Mouse (Mus musculus) erythroblast, embryonic 14.5 days (primary cell): ENCODE results near the gene Folr2. TPM values are rescaled to one million over a fixed set of nuclear protein-coding genes. Genes with fewer than 3 reads are reported as not detected.
A peak's percentile ranks its signal among the peaks of the same experiment; 100 is the strongest.

Experiments
- H3K27me3 ChIP-seq: 2 replicates; pipeline ENCODE4 v1.6.1; 2012; ENCODE audit warnings: inconsistent platforms; ENCODE audit not compliant: control insufficient read depth
- H3K36me3 ChIP-seq: 2 replicates; pipeline ENCODE4 v1.6.1; 2012; ENCODE audit warnings: mild to moderate bottlenecking, inconsistent platforms; ENCODE audit not compliant: control insufficient read depth
- H3K4me1 ChIP-seq: 2 replicates; pipeline ENCODE4 v1.6.1; 2012; ENCODE audit warnings: inconsistent platforms; ENCODE audit not compliant: control insufficient read depth
- H3K4me3 ChIP-seq: replicated peaks from 2 replicates; pipeline ENCODE3; 2012; ENCODE audit warnings: moderate library complexity, mild to moderate bottlenecking, inconsistent platforms
- H3K9me3 ChIP-seq: 2 replicates; pipeline ENCODE4 v1.6.1; 2012; ENCODE audit warnings: low read length, inconsistent platforms, mixed read lengths; ENCODE audit not compliant: control insufficient read depth
- GATA1 ChIP-seq: IDR thresholded peaks from 2 replicates; pipeline ENCODE4 v1.6.1; 2012; ENCODE audit warnings: low read length, inconsistent platforms, mixed read lengths
- TAL1 ChIP-seq: IDR thresholded peaks from 3 replicates; pipeline ENCODE4 v1.6.1; 2012; ENCODE audit warnings: low read length, inconsistent platforms, mixed read lengths
- polyA plus RNA-seq: library from polyadenylated mRNA; stranded (reverse); fragments of >175 nt; gene quantifications from 2 replicates; pipeline ENCODE4 v1.2.3, GENCODE M21; 2012

Folr2 gene
- polyA plus RNA-seq, 1 experiment = not detected

GRCm38 (mm10) chr7:101833916-101834584 lies 22.9 kb downstream of the Folr2 start:
- H3K4me3 ChIP-seq = no peak overlapping the region
- TF ChIP-seq GATA1 (no peak), TAL1 (no peak)
- peaks cover 23% of the 10 kb centered on the region for H3K4me1 ChIP-seq
- H3K27me3 ChIP-seq = peaks cover 37% of the 10 kb centered on the region
- peaks cover 30% of the 10 kb centered on the region for H3K36me3 ChIP-seq
- H3K9me3 ChIP-seq = no peaks in the 10 kb centered on the region

GRCm38 (mm10) chr7:101833352-101833751 lies 23.6 kb downstream of the Folr2 start:
- H3K36me3 ChIP-seq = peaks cover 35% of the 10 kb centered on the region

DNA sequence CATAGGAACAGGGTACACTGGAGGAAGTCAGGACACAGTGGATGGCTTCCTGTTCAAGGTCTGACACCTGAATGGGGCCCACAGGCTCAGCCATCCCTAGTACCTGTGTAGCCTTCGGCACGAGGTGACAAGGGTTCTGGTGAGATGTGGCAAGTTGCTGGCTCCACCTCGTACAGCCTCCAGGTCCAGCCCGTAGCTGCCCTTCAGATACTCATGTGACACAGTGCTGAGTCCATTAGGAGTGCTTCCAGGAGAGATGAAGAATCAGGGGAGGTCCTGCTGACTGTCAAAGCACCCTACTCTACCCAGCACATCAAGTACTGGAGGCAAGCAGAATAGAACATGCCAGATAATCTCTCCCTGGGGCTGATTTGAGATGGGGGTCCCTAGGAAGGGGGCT lies 24.6 kb downstream of the Folr2 start:
- Histone ChIP-seq H3K9me3 (no peaks in the 10 kb centered on the region), H3K27me3 (peaks cover 20% of the 10 kb centered on the region), H3K36me3 (peaks cover 40% of the 10 kb centered on the region), H3K4me1 (peaks cover 14% of the 10 kb centered on the region), H3K4me3 (no peak overlapping the region)
- TF ChIP-seq GATA1 (no peak), TAL1 (no peak)

More at GRCm38 (mm10) chr7:101833352-101833751, 23.6 kb downstream of the Folr2 start:
- Histone ChIP-seq H3K27me3 (peaks cover 30% of the 10 kb centered on the region), H3K4me1 (peaks cover 23% of the 10 kb centered on the region), H3K9me3 (no peaks in the 10 kb centered on the region), H3K4me3 (no peak overlapping the region)
- TF ChIP-seq TAL1 (no peak), GATA1 (no peak)

DNA sequence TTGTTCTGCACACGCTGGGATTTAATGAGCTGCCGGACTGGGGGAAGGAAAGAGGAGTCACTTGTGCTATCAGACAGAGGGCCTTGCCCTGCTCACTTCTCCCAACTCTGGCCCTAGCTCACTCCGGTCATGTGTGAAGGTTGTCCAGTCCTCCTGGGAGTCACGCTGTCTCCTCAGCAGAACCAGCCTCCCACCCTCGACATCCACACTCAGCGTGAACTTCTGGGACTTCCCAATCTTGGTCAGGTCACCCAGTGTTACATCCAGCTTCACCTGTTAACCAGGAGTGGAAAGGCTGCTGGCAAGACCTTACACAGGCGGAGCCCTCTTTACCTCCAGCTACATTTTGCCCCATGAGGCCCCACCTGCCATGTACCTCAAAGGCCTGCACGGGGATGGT lies 25.6 kb downstream of the Folr2 start:
- Histone ChIP-seq H3K36me3 (peaks cover 46% of the 10 kb centered on the region), H3K27me3 (peaks cover 10% of the 10 kb centered on the region), H3K4me3 (no peak overlapping the region)

DNA sequence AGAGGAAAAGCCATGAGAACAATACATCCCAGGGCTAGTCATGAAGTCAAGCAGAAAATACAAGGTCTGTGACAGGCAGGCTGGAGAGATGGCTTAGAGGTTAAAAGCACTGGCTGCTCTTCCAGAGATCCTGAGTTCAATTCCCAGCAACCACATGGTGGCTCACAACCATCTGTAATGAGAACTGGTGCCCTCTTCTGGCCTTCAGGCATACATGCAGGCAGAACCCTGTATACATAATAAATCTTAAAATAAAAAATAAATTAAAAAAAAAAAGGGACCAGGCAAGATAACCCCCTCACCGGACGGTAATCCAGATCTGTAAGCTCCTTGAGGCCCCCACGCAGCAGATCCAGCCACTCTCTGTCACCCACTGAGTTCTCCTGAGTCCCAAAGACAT lies 26.6 kb downstream of the Folr2 start:
- Histone ChIP-seq H3K9me3 (no peaks in the 10 kb centered on the region), H3K27me3 (no peaks in the 10 kb centered on the region; the same call in 1 of the 2 replicates), H3K4me1 (no peaks in the 10 kb centered on the region), H3K4me3 (no peak overlapping the region), H3K36me3 (peaks cover 48% of the 10 kb centered on the region)
- no peak for TF ChIP-seq TAL1
- TF ChIP-seq GATA1 = no peak

More for the DNA sequence above, 25.6 kb downstream of the Folr2 start:
- Histone ChIP-seq H3K4me1 (peaks cover 5% of the 10 kb centered on the region), H3K9me3 (no peaks in the 10 kb centered on the region)
- TF ChIP-seq TAL1 = no peak
- TF ChIP-seq GATA1 = no peak

GRCm38 (mm10) chr7:101823758-101824630 lies 33.0 kb downstream of the Folr2 start:
- TF ChIP-seq GATA1 = no peak
- TF ChIP-seq TAL1 = no peak
- H3K4me3 ChIP-seq = no peak overlapping the region
- H3K4me1 ChIP-seq = 0 out of 2 replicates have a peak, but pooled peaks cover 3% of the 10 kb centered on the region
- peaks cover 26% of the 10 kb centered on the region; the same call in 1 of the 2 replicates for H3K36me3 ChIP-seq
- peaks cover 3% of the 10 kb centered on the region; the same call in 1 of the 2 replicates for H3K9me3 ChIP-seq
- H3K27me3 ChIP-seq = peaks cover 48% of the 10 kb centered on the region

GRCm38 (mm10) chr7:101822836-101823757 lies 33.9 kb downstream of the Folr2 start:
- TF ChIP-seq GATA1 (no peak), TAL1 (no peak)
- Histone ChIP-seq H3K4me1 (0 out of 2 replicates have a peak, but pooled peaks cover 3% of the 10 kb centered on the region), H3K9me3 (peaks cover 3% of the 10 kb centered on the region; the same call in 1 of the 2 replicates), H3K4me3 (no peak overlapping the region), H3K27me3 (peaks cover 57% of the 10 kb centered on the region), H3K36me3 (peaks cover 19% of the 10 kb centered on the region; the same call in 1 of the 2 replicates)

DNA sequence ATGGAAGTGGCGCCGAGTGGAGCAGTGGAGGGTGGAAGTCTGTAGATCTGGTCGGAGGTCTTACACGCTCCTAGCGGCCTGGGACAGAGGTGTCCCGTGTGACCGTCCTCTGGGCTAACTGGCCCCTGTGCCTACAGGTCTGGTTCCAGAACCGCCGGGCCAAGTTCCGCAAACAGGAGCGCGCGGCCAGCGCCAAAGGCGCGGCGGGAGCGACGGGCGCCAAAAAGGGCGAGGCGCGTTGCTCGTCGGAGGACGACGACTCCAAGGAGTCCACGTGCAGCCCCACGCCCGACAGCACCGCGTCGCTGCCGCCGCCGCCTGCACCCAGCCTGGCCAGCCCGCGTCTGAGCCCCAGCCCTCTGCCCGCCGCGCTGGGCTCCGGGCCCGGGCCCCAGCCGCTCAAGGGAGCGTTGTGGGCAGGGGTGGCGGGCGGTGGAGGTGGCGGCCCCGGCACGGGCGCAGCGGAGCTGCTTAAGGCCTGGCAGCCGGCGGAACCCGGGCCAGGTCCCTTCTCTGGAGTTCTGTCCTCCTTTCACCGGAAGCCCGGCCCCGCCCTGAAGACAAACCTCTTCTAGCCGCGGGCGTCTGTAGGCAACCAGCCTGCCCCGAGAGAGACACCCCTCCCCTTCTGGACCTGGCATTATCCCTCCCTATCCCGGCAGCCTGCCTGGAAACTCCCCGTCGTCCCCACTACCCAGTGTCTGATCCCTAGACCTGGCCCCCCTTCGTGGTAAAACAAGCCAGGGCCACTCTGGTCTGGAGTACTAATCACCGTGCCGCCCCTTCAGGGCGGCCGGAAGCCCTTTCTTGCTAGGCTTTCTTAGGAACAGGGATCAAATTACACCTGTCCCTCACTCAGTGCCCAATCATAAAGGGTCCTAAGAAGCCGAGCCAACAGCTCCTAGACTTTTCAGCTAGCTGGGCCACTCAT lies 35.2 kb downstream of the Folr2 start:
- Histone ChIP-seq H3K27me3 (peaks cover 70% of the 10 kb centered on the region), H3K4me1 (0 out of 2 replicates have a peak, but pooled peaks cover 3% of the 10 kb centered on the region), H3K36me3 (peaks cover 12% of the 10 kb centered on the region; the same call in 1 of the 2 replicates), H3K9me3 (peaks cover 3% of the 10 kb centered on the region; the same call in 1 of the 2 replicates), H3K4me3 (peak overlapping the region; percentile 26)
- no peak for TF ChIP-seq GATA1
- no peak for TF ChIP-seq TAL1
